Mouse (Mus musculus): ENCODE data around the gene Rgsl1. TPM values are rescaled to one million over a fixed set of nuclear protein-coding genes. Genes with fewer than 3 reads are reported as not detected.

Rgsl1 gene
- polyA plus RNA-seq, 1 experiment from 2014 or later: not detected

DNA sequence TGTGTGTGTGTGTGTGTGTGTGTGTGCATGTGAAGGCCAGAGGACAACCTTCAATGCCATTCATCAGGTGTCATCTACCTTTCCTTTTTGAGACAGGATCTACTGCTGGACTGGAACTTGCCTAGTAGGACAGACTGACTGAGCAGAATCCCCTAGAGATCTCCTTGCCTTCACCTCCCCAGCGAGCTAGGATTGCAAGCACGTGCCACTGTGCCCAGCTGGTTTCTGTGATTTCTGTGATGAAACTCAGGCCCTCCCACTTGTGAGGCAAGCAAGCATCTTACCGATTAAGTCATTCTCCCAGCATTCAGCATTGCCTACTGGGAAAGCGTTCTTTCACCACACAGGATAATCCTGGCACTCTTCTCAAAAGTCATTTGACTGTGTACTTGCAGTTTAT is 13.2 kb downstream of the Rgsl1 start:
- H3K4me2 ChIP-seq (replicated peaks): no peak overlapping the region
- no peaks in the 10 kb centered on the region for H3K4me1 ChIP-seq
- no peak overlapping the region for H3K27ac ChIP-seq (replicated peaks)
- no peaks in the 10 kb centered on the region for H3K36me3 ChIP-seq
- no peak overlapping the region for H3K4me3 ChIP-seq
- H3K9me3 ChIP-seq: no peaks in the 10 kb centered on the region
- WGBS: 82% methylated on average over 4 of the region's 4 CpGs
- no peak overlapping the region for H3K9ac ChIP-seq (replicated peaks)
- no peak for ATAC-seq (ENCODE audit: low FRiP score, low read depth)
- H3K27me3 ChIP-seq: no peaks in the 10 kb centered on the region

DNA sequence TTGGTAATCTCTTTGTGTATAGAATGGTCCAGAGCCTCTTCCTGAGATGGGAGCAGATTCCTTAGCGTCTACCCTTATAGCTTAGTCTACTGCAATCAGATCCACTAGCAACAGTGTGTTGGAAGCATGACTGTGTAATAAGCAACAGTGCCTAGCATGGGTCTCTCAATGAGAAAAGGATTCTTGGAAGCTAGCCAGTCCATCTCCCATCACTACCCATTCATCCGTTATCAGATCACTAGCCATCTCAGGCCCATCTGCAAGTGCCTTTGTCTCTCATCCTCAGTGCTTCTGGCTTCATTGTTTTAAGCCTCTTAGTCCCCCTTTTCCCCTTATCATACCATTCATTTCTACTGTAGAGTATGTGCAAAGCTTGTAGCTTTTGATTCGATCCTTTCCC is 23.7 kb downstream of the Rgsl1 start:
- no peak for ATAC-seq (ENCODE audit: low FRiP score, low read depth)
- no peak overlapping the region for H3K4me2 ChIP-seq (replicated peaks)
- H3K4me1 ChIP-seq: no peaks in the 10 kb centered on the region
- no peaks in the 10 kb centered on the region for H3K27me3 ChIP-seq
- no peaks in the 10 kb centered on the region for H3K9me3 ChIP-seq
- no peaks in the 10 kb centered on the region for H3K36me3 ChIP-seq
- no peak overlapping the region for H3K9ac ChIP-seq (replicated peaks)
- H3K4me3 ChIP-seq: no peak overlapping the region
- WGBS: 81% methylated on average over 3 of the region's 3 CpGs
- no peak overlapping the region for H3K27ac ChIP-seq (replicated peaks)

DNA sequence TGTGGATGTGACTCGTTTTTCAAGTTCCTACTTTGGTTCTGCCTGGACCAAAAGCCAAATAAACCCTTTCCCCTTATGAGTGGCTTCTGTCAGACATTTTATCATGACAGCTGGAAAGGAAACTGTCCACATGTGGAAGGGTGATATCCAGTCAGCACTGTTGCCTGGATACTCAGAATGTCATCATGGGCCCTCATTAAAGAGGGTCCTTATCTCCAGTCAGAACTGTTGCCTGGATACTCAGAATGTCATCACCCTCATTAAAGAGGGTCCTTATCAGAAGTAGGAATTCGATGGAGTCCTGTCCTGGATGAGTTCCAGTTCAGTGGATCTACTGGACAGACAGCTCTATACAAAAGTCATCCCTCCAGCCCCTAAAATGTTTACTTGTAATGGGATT is 29.7 kb downstream of the Rgsl1 start:
- no peak overlapping the region for H3K9ac ChIP-seq (replicated peaks)
- no peaks in the 10 kb centered on the region for H3K9me3 ChIP-seq
- no peak for ATAC-seq (ENCODE audit: low FRiP score, low read depth)
- H3K4me3 ChIP-seq: no peak overlapping the region
- no peaks in the 10 kb centered on the region for H3K36me3 ChIP-seq
- no peaks in the 10 kb centered on the region for H3K4me1 ChIP-seq
- 67% methylated on average over 2 of the region's 2 CpGs for WGBS
- H3K27ac ChIP-seq (replicated peaks): no peak overlapping the region
- no peaks in the 10 kb centered on the region for H3K27me3 ChIP-seq
- H3K4me2 ChIP-seq (replicated peaks): no peak overlapping the region

DNA sequence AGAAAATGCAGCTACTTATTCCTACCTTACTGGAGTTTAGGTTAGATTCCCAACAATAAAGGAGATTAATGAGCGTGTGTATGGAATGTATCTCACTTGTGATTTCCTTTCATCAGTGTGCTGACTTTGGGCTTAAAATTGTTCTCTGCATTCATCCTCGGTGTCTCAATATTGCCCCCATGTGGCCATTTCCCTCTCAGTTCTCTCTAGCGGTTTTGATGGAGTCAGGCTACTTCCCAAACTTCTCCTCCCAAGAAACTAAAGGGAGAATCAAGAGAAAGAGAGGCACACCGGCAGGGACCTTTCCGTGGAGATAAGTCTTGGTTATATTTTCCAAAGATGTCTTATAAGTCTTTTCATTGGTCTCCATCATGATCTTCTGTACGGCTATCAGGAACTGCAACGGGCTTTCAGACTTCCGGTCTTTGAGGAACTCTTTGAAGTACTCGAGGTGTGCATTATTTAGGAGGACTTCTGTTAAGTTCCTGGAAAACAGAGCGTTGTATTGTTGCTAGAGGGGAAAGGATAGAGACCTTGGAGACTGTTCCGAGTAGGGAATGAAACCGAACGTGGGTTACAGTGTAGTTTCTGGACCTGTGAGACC is 36.5 kb downstream of the Rgsl1 start:
- H3K27me3 ChIP-seq: no peaks in the 10 kb centered on the region
- H3K4me3 ChIP-seq: no peak overlapping the region
- WGBS: 54% methylated on average over 13 of the region's 13 CpGs
- no peak overlapping the region for H3K4me2 ChIP-seq (replicated peaks)
- H3K4me1 ChIP-seq: peaks cover 7% of the 10 kb centered on the region; the same call in 1 of the 2 replicates
- no peaks in the 10 kb centered on the region for H3K9me3 ChIP-seq
- H3K27ac ChIP-seq (replicated peaks): no peak overlapping the region
- ATAC-seq (ENCODE audit: low FRiP score, low read depth): no peak
- no peak overlapping the region for H3K9ac ChIP-seq (replicated peaks)
- H3K36me3 ChIP-seq: no peaks in the 10 kb centered on the region

DNA sequence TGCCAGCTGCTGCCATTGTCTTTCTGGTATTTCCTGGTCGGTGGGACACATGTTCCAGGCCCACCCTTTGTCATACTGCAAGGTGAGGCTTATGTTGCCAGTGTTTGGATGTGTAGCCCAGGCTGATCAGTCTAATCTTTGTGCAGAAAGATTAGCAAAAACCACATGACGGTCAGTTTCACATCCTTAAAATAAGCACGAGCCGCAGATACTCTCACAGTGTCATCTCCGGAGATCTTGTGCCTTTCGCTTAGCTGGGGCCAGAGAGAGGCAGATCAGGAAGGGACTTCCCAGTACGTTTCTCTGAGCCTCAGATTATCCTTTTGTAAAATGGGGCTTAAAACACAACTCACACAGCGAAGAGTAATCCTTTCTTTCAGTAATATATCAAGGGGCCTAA is 40.4 kb downstream of the Rgsl1 start:
- no peak overlapping the region for H3K4me3 ChIP-seq
- no peak overlapping the region for H3K4me2 ChIP-seq (replicated peaks)
- no peak overlapping the region for H3K27ac ChIP-seq (replicated peaks)
- H3K36me3 ChIP-seq: no peaks in the 10 kb centered on the region
- no peaks in the 10 kb centered on the region for H3K9me3 ChIP-seq
- 33% methylated on average over 8 of the region's 8 CpGs for WGBS
- H3K27me3 ChIP-seq: no peaks in the 10 kb centered on the region
- H3K4me1 ChIP-seq: peaks cover 7% of the 10 kb centered on the region; the same call in 1 of the 2 replicates
- ATAC-seq (ENCODE audit: low FRiP score, low read depth): no peak
- no peak overlapping the region for H3K9ac ChIP-seq (replicated peaks)

DNA sequence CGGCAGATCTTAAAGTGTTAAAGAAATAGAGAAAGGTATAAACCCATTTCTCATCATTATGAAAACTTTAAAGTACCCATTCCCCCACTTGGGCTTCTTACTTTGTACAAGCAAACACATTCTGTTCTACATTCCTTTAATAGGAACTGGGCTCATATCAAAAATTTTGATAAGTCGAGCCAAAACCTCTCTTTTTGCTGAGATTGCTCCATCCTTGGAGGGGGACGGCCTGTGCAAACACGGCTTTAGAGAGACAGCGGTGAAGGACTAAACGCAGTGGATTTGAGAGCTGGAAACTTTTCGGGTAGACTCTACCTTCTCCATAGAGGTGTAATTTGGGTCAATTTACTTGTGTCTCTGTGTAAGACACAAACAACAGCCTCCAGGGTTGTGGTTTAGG is 41.3 kb downstream of the Rgsl1 start:
- ATAC-seq (ENCODE audit: low FRiP score, low read depth): no peak
- WGBS: 79% methylated on average over 7 of the region's 7 CpGs

DNA sequence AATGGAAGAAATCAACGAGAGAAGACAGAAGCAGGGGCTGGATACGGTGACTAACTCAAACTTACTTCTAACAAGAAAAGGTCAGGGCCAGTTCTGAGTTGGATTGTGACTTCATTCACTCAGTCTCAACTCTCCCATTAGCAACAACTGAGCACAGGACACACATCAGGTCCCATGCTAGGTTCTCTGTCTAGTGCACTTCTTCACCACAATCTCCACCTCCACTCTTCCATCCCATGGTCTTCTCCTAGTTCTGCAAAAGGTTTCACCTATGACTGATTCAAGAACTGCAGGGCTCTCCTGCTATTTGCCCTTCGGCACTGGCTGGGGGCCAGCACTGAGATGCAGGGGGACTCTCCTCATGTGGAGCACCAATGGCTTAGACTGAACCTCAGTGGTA is 49.7 kb downstream of the Rgsl1 start:
- no peak for ATAC-seq (ENCODE audit: low FRiP score, low read depth)
- Histone ChIP-seq H3K27ac (replicated peaks) (no peak overlapping the region), H3K4me1 (no peaks in the 10 kb centered on the region), H3K9ac (replicated peaks) (no peak overlapping the region), H3K9me3 (no peaks in the 10 kb centered on the region), H3K27me3 (no peaks in the 10 kb centered on the region), H3K4me3 (no peak overlapping the region), H3K36me3 (no peaks in the 10 kb centered on the region), H3K4me2 (replicated peaks) (no peak overlapping the region)
- WGBS: 91% methylated on average over 3 of the region's 3 CpGs

More for the DNA sequence above, 41.3 kb downstream of the Rgsl1 start:
- no peak overlapping the region for H3K27ac ChIP-seq (replicated peaks)
- no peak overlapping the region for H3K9ac ChIP-seq (replicated peaks)
- no peaks in the 10 kb centered on the region for H3K9me3 ChIP-seq
- no peak overlapping the region for H3K4me3 ChIP-seq
- no peaks in the 10 kb centered on the region for H3K27me3 ChIP-seq
- no peak overlapping the region for H3K4me2 ChIP-seq (replicated peaks)
- H3K4me1 ChIP-seq: peaks cover 7% of the 10 kb centered on the region; the same call in 1 of the 2 replicates
- H3K36me3 ChIP-seq: no peaks in the 10 kb centered on the region

DNA sequence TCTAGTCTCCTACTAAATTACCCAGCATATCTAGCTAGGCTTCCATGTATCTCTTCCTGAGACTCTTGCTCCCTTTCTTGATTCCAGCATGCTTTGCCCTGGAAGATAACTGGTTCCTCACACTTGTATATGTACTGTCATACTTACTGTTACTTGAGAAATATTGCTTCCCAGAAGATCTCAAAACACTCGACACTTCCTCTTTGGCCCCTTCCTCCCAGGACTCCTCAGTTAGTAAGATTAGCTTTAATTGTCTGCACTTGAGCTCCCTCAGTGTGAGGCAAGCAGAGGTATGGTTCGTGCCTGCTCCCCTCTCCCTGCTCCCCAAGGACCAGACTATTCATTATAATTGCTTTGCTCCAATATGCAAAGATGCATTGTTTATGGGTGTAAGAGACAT is 53.2 kb downstream of the Rgsl1 start:
- 61% methylated on average over 2 of the region's 2 CpGs for WGBS
- ATAC-seq (ENCODE audit: low FRiP score, low read depth): no peak
- no peak overlapping the region for H3K4me3 ChIP-seq
- H3K27me3 ChIP-seq: no peaks in the 10 kb centered on the region
- H3K36me3 ChIP-seq: no peaks in the 10 kb centered on the region
- no peaks in the 10 kb centered on the region for H3K9me3 ChIP-seq
- no peak overlapping the region for H3K9ac ChIP-seq (replicated peaks)
- H3K27ac ChIP-seq (replicated peaks): no peak overlapping the region
- no peak overlapping the region for H3K4me2 ChIP-seq (replicated peaks)
- no peaks in the 10 kb centered on the region for H3K4me1 ChIP-seq

DNA sequence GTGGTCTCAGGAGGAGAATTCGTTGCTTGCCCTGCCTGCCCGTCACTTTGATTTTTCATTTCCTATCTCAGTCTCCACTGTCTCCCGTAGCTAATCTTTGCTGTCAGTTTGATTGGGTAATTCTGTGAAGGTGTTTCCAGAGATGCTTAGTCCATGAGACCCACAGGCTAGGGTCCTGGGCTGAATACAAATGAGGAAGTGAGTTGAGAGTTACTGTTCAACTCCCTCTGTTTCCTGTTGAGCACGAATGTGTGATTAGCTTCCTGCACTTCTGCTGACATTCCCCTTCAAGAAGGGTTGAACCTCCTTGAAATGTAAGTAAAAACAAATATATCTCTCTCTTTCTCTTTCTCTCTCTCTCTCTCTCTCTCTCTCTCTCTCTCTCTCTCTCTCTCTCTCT is 58.3 kb downstream of the Rgsl1 start:
- no peak overlapping the region for H3K4me3 ChIP-seq
- 74% methylated on average over 4 of the region's 4 CpGs for WGBS
- H3K9ac ChIP-seq (replicated peaks): no peak overlapping the region
- H3K36me3 ChIP-seq: no peaks in the 10 kb centered on the region
- H3K27me3 ChIP-seq: no peaks in the 10 kb centered on the region
- no peak overlapping the region for H3K4me2 ChIP-seq (replicated peaks)
- no peak for ATAC-seq (ENCODE audit: low FRiP score, low read depth)
- H3K27ac ChIP-seq (replicated peaks): no peak overlapping the region
- H3K4me1 ChIP-seq: no peaks in the 10 kb centered on the region
- H3K9me3 ChIP-seq: no peaks in the 10 kb centered on the region

DNA sequence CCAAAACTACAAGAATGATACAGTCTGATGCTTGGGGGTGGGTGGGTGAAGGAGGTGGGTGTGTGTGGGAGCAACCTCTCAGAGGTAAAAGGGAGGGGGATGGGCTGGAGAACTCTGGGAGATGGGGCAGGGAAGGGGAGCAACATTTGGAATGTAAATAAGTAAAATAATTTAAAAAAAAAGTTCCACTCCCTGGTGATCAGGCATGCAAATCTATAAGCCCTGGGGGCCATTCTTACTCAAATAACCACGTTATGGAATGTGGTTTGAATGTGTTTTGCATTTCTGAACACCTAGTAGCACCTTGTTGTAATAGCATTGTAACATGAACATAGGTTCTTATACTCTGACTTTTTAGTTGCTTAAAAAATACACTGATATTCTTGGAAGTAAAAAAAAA is 60.6 kb downstream of the Rgsl1 start:
- Histone ChIP-seq H3K4me1 (no peaks in the 10 kb centered on the region), H3K36me3 (no peaks in the 10 kb centered on the region), H3K4me3 (no peak overlapping the region), H3K9me3 (no peaks in the 10 kb centered on the region), H3K4me2 (replicated peaks) (no peak overlapping the region), H3K27me3 (no peaks in the 10 kb centered on the region), H3K9ac (replicated peaks) (no peak overlapping the region), H3K27ac (replicated peaks) (no peak overlapping the region)
- 43% methylated on average over 1 of the region's 1 CpGs for WGBS
- ATAC-seq (ENCODE audit: low FRiP score, low read depth): no peak

DNA sequence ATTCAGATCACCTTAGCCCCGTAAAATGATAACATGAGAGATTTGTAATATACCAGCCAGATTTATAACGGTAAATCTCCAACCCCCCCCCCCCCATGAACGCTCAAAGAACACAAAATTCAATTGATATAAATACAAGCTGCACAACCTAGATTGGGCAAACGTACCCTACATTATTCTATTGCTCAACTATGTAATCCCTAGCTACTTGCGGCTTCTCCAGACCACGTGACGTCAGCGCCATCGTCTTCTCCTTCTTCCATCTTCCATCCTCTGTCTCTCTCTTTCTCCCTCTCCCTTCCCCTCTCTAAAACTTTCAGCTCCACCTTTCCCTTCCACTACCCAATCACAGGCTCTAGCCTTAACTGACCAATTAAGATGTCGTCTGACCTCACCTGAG is 65.7 kb downstream of the Rgsl1 start:
- Histone ChIP-seq H3K36me3 (no peaks in the 10 kb centered on the region), H3K4me1 (no peaks in the 10 kb centered on the region), H3K27me3 (no peaks in the 10 kb centered on the region), H3K27ac (replicated peaks) (no peak overlapping the region), H3K4me2 (replicated peaks) (no peak overlapping the region), H3K9ac (replicated peaks) (no peak overlapping the region), H3K4me3 (no peak overlapping the region), H3K9me3 (no peaks in the 10 kb centered on the region)
- 88% methylated on average over 10 of the region's 10 CpGs for WGBS
- no peak for ATAC-seq (ENCODE audit: low FRiP score, low read depth)

DNA sequence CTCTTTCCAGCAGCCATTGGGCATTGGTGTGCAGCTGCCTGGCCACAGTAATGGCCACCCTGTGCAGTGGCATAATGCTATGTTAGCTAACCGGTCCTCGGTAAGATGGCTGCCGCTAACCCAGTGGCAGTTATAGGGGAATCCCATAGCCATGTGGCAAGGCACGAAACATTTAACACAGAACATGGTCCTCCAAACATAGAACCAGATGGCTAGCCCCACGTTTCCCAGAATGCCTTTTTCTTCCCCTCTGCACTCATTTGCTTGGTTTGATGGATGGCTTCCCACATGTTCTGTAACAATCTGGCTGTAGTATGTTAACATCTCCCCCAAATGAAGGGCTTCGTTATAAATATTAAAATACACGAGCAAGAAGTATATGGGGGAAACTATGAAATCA is 67.7 kb downstream of the Rgsl1 start:
- Histone ChIP-seq H3K4me2 (replicated peaks) (no peak overlapping the region), H3K4me1 (no peaks in the 10 kb centered on the region), H3K27me3 (no peaks in the 10 kb centered on the region), H3K4me3 (no peak overlapping the region), H3K27ac (replicated peaks) (no peak overlapping the region), H3K36me3 (no peaks in the 10 kb centered on the region), H3K9me3 (no peaks in the 10 kb centered on the region), H3K9ac (replicated peaks) (no peak overlapping the region)
- no peak for ATAC-seq (ENCODE audit: low FRiP score, low read depth)
- 93% methylated on average over 7 of the region's 7 CpGs for WGBS

DNA sequence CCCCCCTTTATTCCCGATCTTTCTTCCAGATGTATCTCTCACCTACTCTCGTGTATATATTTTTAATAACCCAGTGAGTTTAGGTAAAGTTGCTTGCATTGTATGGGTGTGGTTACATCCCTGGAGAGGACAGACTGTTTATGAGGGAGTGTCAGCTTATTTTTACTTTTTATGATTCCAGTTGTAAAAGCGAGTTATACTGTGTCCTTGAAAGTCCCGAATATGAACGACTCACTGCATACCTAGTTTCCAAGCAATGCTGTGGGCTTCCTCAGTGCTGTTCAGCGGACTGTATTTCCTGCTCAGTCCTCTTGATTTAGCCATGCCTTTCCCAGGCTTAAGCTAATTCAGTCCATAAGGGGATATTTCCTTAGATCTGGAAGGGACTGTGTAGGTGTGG is 68.8 kb downstream of the Rgsl1 start:
- Histone ChIP-seq H3K4me3 (no peak overlapping the region), H3K4me1 (no peaks in the 10 kb centered on the region), H3K4me2 (replicated peaks) (no peak overlapping the region), H3K9ac (replicated peaks) (no peak overlapping the region), H3K9me3 (no peaks in the 10 kb centered on the region), H3K27ac (replicated peaks) (no peak overlapping the region), H3K27me3 (no peaks in the 10 kb centered on the region), H3K36me3 (no peaks in the 10 kb centered on the region)
- ATAC-seq (ENCODE audit: low FRiP score, low read depth): no peak
- 91% methylated on average over 6 of the region's 6 CpGs for WGBS

Data from midbrain, embryonic 12.5 days (tissue).